Mouse (Mus musculus) ES-E14 (cell line): ENCODE measurements at regions not wholly inside any gene's neighbourhood (a gene's known extent, or its start where the extent isn't known, plus 50 kb on each side); places are given as distances from the start of the nearest gene placed in this dataset.

ENCODE experiments used
- CHD2 ChIP-seq: IDR thresholded peaks from 2 replicates; pipeline ENCODE4 v1.6.1; 2014; ENCODE audit warnings: mild to moderate bottlenecking, low read depth, low read length, inconsistent platforms
- HCFC1 ChIP-seq: IDR thresholded peaks from 2 replicates; pipeline ENCODE4 v1.6.1; 2012; ENCODE audit warnings: low read length, inconsistent platforms, borderline replicate concordance; ENCODE audit not compliant: insufficient read depth
- ZC3H11A ChIP-seq: IDR thresholded peaks from 2 replicates; pipeline ENCODE4 v1.6.1; 2012; ENCODE audit warnings: low read depth, mild to moderate bottlenecking, inconsistent platforms, low read length, borderline replicate concordance

DNA sequence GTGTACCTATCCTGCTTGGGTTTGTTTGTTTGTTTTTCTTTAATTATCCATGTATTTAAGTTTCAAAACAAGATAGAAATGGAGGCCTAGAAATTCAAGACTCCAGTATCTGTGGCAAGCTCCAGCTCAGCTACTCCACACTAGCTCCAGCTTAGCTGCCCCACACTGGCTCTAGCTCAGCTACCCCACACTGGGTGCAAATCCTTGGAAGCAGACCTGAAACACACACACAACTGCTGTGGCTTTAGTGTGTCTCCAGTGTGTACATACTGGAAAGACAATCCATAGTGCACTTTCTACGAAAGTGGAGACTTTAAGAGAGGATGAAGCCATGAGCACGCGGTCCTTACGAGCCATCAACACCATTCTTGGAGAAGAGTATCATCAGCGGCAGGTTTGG lies 66.9 kb upstream of the Otud4 start:
- TF ChIP-seq HCFC1, result no peak
- no peak for TF ChIP-seq CHD2
- no peak for TF ChIP-seq ZC3H11A
